10 mouse cellular contexts compared by ENCODE assay signal in genomic region chr13:93989736-93990611, GRCm38 (mm10).
DNase-seq lines count a peak whose midpoint lies in the region; ATAC-seq lines count a peak whose summit lies in the region.
"Had no signal": no experiment of that assay in that cellular context is flagged by ENCODE, and none has a peak within 500 bp of the region (broad histone marks: within the 10 kb centered on the region; RNA-seq: fewer than 3 reads in every experiment).

No protein-coding gene starts in this region.

- H3K4me1 ChIP-seq in heart, embryonic 12.5 days (replicated peaks), result peaks cover 33% of the 10 kb centered on the region
- peaks cover 27% of the 10 kb centered on the region; the same call in 1 of the 2 replicates for H3K4me1 ChIP-seq in limb, embryonic 10.5 days
- H3K4me1 ChIP-seq: stomach, embryonic 15.5 days had no signal

- peak overlapping the region; percentile 62 for H3K27ac ChIP-seq in heart, embryonic 12.5 days (ENCODE audit: poor library complexity, severe bottlenecking)
- peak overlapping the region; percentile 70 for H3K27ac ChIP-seq in limb, embryonic 10.5 days
- H3K27ac ChIP-seq: stomach, embryonic 15.5 days had no signal

- intact Hi-C loops in left cerebral cortex, postnatal 4 days (cut with DNase I), result no loop called here

- peak; percentile 28 for DNase-seq in lung, postnatal 10 days
- no peak for DNase-seq in lung, adult 18-20 months
- DNase-seq in limb, embryonic 10.5 days (ENCODE audit: low spot score), result no peak
- DNase-seq in thymus, postnatal 36 days, result peak; percentile 48 to 65
- no peak for DNase-seq in left cerebral cortex, postnatal 4 days
- DNase-seq in cerebellum, adult 9-11 months, result no peak
- DNase-seq in urinary bladder, postnatal 25 days (ENCODE audit: low spot score), result no peak
- DNase-seq: lung, postnatal 36 days had no signal

- ATAC-seq in heart, embryonic 12.5 days (ENCODE audit: insufficient number of reproducible peaks, low FRiP score), result peak; percentile 20; the same call in 1 of the 2 replicates

- H3K36me3 ChIP-seq in heart, embryonic 12.5 days, result no peaks in the 10 kb centered on the region
- no peaks in the 10 kb centered on the region for H3K36me3 ChIP-seq in limb, embryonic 10.5 days
- H3K36me3 ChIP-seq: stomach, embryonic 15.5 days had no signal

- H3K9me3 ChIP-seq in heart, embryonic 12.5 days (replicated peaks), result peaks cover 4% of the 10 kb centered on the region
- no peaks in the 10 kb centered on the region for H3K9me3 ChIP-seq in limb, embryonic 10.5 days (replicated peaks)
- H3K9me3 ChIP-seq: stomach, embryonic 15.5 days had no signal

- no peak overlapping the region for H3K4me3 ChIP-seq in heart, embryonic 12.5 days
- H3K4me3 ChIP-seq in limb, embryonic 10.5 days, result no peak overlapping the region
- H3K4me3 ChIP-seq: stomach, embryonic 15.5 days had no signal

- no peaks in the 10 kb centered on the region for H3K27me3 ChIP-seq in heart, embryonic 12.5 days (replicated peaks)
- no peaks in the 10 kb centered on the region for H3K27me3 ChIP-seq in limb, embryonic 10.5 days (ENCODE audit: low read depth, poor library complexity, severe bottlenecking)
- H3K27me3 ChIP-seq: stomach, embryonic 15.5 days had no signal

- H3K9ac ChIP-seq in heart, embryonic 12.5 days, result no peak overlapping the region
- H3K9ac ChIP-seq: stomach, embryonic 15.5 days had no signal

- peak overlapping the region; percentile 17; the same call in 1 of the 2 replicates for H3K4me2 ChIP-seq in heart, embryonic 12.5 days
- H3K4me2 ChIP-seq: stomach, embryonic 15.5 days had no signal

- 59% methylated on average over 11 of the region's 11 CpGs for WGBS in heart, embryonic 12.5 days
- 84% methylated on average over 11 of the region's 11 CpGs for WGBS in limb, embryonic 10.5 days

Comparison
In these comparisons a context has a peak if more than half of its experiments do, and no peak if none do; other contexts are left out.
1. DNase-seq: peak in lung, postnatal 10 days (single experiment) and thymus, postnatal 36 days (2 of 2); none in lung, adult 18-20 months (0 of 2), limb, embryonic 10.5 days (single experiment), left cerebral cortex, postnatal 4 days (single experiment), cerebellum, adult 9-11 months (single experiment) and urinary bladder, postnatal 25 days (single experiment).